Mouse (Mus musculus): ENCODE data around the gene Wdr83. TPM values are rescaled to one million over a fixed set of nuclear protein-coding genes. Genes with fewer than 3 reads are reported as not detected.

Gene Wdr83
- polyA plus RNA-seq, 1 experiment: 56.3 TPM

DNA sequence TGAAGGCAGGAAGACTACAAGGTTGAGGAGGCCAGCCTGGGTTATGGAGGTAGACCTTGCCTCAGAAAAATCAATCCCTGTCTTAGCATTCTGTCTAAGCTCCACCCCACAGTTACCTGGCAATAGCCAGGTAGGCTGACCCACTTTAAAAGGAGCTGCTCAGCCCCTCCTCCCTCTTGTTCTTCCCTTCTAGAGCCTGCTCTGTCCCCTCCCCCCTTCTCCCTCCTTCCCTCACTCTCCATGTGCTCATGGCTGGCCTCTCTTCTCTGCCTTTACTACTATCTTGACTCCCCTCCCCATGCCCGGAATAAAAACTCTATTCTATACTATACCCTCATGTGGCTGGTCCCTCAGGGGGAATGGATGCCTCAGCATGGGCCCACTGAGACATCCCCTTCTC lies 47.2 kb downstream of the Wdr83 start:
- Histone ChIP-seq H3K36me3 (ENCODE audit: control insufficient read depth, insufficient read depth, low read length) (peaks cover 29% of the 10 kb centered on the region), H3K27ac (ENCODE audit: control insufficient read depth, insufficient read depth, low read length) (no peak overlapping the region), H3K4me1 (replicated peaks; ENCODE audit: control insufficient read depth, insufficient read depth, low read length) (peaks cover 8% of the 10 kb centered on the region), H3K4me3 (ENCODE audit: control insufficient read depth, insufficient read depth, low read length) (no peak overlapping the region), H3K27me3 (ENCODE audit: control insufficient read depth, insufficient read depth, low read length) (no peaks in the 10 kb centered on the region)
- no peak for TF ChIP-seq CTCF (IDR thresholded peaks at IDR 0.05; ENCODE audit: borderline replicate concordance, control insufficient read depth, extremely low read depth, insufficient read depth, low read length, poor library complexity)
- TF ChIP-seq POLR2A (IDR thresholded peaks at IDR 0.05; ENCODE audit: control insufficient read depth, extremely low read depth, insufficient read depth, low read length, poor library complexity): no peak
- 91% methylated on average over 1 of the region's 1 CpGs for WGBS
- no peak for DNase-seq

DNA sequence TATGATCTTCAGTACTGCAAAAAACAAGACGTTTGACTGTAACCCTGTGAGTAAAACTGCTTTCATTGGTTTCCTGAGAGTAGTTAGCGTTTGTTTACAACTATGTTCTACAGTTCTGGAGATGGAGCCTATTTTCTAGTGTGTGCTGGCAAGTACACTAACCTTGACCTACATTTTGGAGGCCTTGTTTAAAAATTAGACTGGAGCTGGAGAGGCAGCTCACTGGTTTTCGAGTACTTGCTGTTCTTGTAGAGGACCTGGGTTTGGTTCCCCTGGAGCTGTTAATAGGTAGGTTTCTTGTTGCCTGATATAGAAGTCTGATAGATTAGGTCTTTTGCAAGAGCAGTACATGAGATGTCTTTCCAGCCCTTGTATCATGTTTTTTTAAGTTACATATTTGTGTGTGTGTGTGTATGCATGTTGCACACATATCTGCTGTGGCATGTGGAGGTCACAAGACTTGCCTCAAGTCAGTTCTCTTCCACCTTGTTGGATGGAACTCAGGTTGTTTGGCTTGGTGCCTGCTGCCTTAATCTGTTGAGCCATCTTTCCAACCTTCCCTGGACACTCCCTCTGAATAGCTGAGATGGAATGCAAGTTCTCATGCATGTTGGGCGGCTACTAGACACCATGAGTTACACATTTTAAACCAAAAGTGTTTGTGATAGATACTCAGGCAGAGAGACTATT lies 48.3 kb downstream of the Wdr83 start:
- no peak for DNase-seq
- no peak overlapping the region for H3K4me3 ChIP-seq (ENCODE audit: control insufficient read depth, insufficient read depth, low read length)
- peaks cover 14% of the 10 kb centered on the region for H3K4me1 ChIP-seq (replicated peaks; ENCODE audit: control insufficient read depth, insufficient read depth, low read length)
- no peak overlapping the region for H3K27ac ChIP-seq (ENCODE audit: control insufficient read depth, insufficient read depth, low read length)
- WGBS: 93% methylated on average over 4 of the region's 4 CpGs
- no peak for TF ChIP-seq POLR2A (IDR thresholded peaks at IDR 0.05; ENCODE audit: control insufficient read depth, extremely low read depth, insufficient read depth, low read length, poor library complexity)
- TF ChIP-seq CTCF (IDR thresholded peaks at IDR 0.05; ENCODE audit: borderline replicate concordance, control insufficient read depth, extremely low read depth, insufficient read depth, low read length, poor library complexity): no peak
- H3K27me3 ChIP-seq (ENCODE audit: control insufficient read depth, insufficient read depth, low read length): no peaks in the 10 kb centered on the region
- peaks cover 29% of the 10 kb centered on the region for H3K36me3 ChIP-seq (ENCODE audit: control insufficient read depth, insufficient read depth, low read length)

DNA sequence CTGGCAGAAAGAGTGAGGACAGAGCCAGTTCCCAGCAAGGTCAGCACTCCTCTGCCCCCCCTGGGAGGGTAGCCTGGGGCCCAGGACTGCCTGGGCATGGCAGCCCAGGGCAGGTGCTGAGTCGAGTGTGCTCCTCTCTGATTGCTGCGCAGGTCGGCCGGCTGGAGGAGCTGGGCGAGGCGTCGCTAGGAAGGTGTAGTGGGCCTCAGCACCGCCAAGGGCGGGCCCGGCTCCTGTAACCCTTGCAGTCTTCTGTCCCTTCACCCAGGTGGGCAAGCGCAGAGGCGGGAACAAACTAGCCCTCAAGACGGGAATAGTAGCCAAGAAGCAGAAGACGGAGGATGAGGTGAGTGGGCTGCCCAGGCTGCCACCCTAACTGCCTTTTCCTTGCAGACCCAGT lies 51.8 kb downstream of the Wdr83 start:
- H3K27ac ChIP-seq (ENCODE audit: control insufficient read depth, insufficient read depth, low read length): no peak overlapping the region
- no peak overlapping the region for H3K4me3 ChIP-seq (ENCODE audit: control insufficient read depth, insufficient read depth, low read length)
- no peak for TF ChIP-seq CTCF (IDR thresholded peaks at IDR 0.05; ENCODE audit: borderline replicate concordance, control insufficient read depth, extremely low read depth, insufficient read depth, low read length, poor library complexity)
- no peak for TF ChIP-seq POLR2A (IDR thresholded peaks at IDR 0.05; ENCODE audit: control insufficient read depth, extremely low read depth, insufficient read depth, low read length, poor library complexity)
- peaks cover 29% of the 10 kb centered on the region for H3K36me3 ChIP-seq (ENCODE audit: control insufficient read depth, insufficient read depth, low read length)
- WGBS: 94% methylated on average over 14 of the region's 14 CpGs
- DNase-seq: no peak
- peaks cover 21% of the 10 kb centered on the region for H3K4me1 ChIP-seq (replicated peaks; ENCODE audit: control insufficient read depth, insufficient read depth, low read length)
- H3K27me3 ChIP-seq (ENCODE audit: control insufficient read depth, insufficient read depth, low read length): no peaks in the 10 kb centered on the region

DNA sequence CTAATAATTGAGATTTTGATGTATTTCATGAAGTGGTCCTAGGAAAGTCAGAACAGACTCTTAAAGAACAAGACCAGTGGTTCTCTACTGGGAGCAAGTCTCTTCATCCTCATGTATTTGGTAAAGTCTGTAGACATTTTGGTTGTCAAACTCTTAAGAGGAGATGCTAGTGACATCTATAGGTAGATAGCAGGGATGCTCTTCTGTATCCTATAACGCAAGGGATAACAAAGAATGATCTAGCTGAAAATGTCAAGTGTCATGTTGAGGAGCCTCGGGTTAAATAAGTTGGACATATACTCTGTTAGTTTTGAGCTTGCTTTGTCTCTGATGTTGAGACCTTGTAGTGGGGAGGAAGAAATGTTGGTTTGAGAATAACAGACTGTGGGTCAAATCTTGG lies 53.2 kb downstream of the Wdr83 start:
- no peak for TF ChIP-seq POLR2A (IDR thresholded peaks at IDR 0.05; ENCODE audit: control insufficient read depth, extremely low read depth, insufficient read depth, low read length, poor library complexity)
- Histone ChIP-seq H3K27me3 (ENCODE audit: control insufficient read depth, insufficient read depth, low read length) (no peaks in the 10 kb centered on the region), H3K27ac (ENCODE audit: control insufficient read depth, insufficient read depth, low read length) (no peak overlapping the region), H3K4me3 (ENCODE audit: control insufficient read depth, insufficient read depth, low read length) (no peak overlapping the region), H3K36me3 (ENCODE audit: control insufficient read depth, insufficient read depth, low read length) (peaks cover 29% of the 10 kb centered on the region), H3K4me1 (replicated peaks; ENCODE audit: control insufficient read depth, insufficient read depth, low read length) (peaks cover 23% of the 10 kb centered on the region)
- no peak for DNase-seq
- 7% methylated on average over 2 of the region's 2 CpGs for WGBS

DNA sequence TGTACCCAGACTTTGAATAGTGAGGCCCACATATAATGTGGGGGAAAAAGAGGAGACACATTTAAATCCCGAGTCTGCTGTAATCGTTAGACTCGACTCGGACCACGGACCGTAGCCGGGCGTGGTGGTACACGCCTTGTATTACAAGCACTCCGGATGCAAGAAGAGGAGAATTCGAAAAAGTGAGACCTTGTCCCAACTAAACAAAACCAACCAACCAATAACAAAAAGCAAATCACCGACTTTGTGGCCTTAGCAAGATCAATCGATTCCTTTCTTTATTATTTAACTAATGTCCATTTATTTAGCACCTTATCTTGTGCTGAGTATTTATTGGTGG lies 53.6 kb downstream of the Wdr83 start:
- TF ChIP-seq POLR2A (IDR thresholded peaks at IDR 0.05; ENCODE audit: control insufficient read depth, extremely low read depth, insufficient read depth, low read length, poor library complexity): no peak
- TF ChIP-seq CTCF (IDR thresholded peaks at IDR 0.05; ENCODE audit: borderline replicate concordance, control insufficient read depth, extremely low read depth, insufficient read depth, low read length, poor library complexity): no peak
- DNase-seq: no peak
- Histone ChIP-seq H3K36me3 (ENCODE audit: control insufficient read depth, insufficient read depth, low read length) (peaks cover 29% of the 10 kb centered on the region), H3K4me1 (replicated peaks; ENCODE audit: control insufficient read depth, insufficient read depth, low read length) (peaks cover 23% of the 10 kb centered on the region), H3K27me3 (ENCODE audit: control insufficient read depth, insufficient read depth, low read length) (no peaks in the 10 kb centered on the region), H3K27ac (ENCODE audit: control insufficient read depth, insufficient read depth, low read length) (no peak overlapping the region), H3K4me3 (ENCODE audit: control insufficient read depth, insufficient read depth, low read length) (peak overlapping the region; percentile 82)
- under 1% methylated on average over 13 of the region's 13 CpGs for whole genome bisulfite sequencing

DNA sequence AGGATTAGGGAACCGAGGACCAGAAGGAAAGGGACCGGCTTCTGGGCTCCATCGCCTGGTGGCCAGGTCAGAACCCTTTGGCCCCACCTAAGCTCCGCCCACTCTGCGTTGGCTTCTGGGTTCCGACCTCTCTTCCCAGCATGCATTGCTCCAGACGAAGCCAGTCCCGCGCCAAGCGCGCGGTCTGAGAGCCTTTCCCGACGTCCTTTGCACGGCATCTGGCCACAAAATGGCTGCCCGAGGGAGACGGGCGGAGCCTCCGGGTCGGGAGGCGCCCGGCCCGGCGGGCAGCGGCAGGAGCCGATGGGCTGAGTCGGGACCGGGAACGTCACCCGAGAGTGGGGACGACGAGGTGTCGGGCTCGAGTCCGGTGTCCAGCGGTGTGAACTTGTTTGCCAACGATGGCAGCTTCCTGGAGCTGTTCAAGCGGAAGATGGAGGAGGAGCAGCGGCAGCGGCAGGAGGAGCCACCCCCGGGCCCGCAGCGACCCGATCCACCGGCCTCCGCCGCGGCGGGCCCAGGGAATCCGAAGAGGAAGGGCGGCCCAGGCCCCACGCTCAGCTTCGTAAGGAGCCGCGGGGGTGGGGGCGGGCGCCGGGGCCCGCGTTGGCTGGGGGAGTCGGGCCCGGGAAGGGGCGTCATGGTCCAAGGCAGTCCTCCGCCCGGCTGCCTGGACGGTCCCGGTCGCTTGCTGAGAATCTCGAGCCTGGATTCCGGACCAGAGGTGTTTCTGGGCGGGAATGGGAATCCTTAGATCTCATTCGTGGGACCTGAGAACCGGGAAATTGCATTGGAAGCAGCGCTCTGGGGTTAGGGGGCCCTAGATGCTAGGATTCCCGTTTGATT lies 54.2 kb downstream of the Wdr83 start, which contains the start of gene Trir:
Trir (plus strand) TSS at position 154 of the 846 bp plus-strand sequence.
- Histone ChIP-seq H3K27me3 (ENCODE audit: control insufficient read depth, insufficient read depth, low read length) (no peaks in the 10 kb centered on the region), H3K27ac (ENCODE audit: control insufficient read depth, insufficient read depth, low read length) (peak within 1 kb of the TSS; percentile 54; the same call in 1 of the 2 replicates), H3K36me3 (ENCODE audit: control insufficient read depth, insufficient read depth, low read length) (peaks cover 23% of the 10 kb centered on the region), H3K4me3 (ENCODE audit: control insufficient read depth, insufficient read depth, low read length) (peak within 1 kb of the TSS; percentile 82), H3K4me1 (replicated peaks; ENCODE audit: control insufficient read depth, insufficient read depth, low read length) (peaks cover 23% of the 10 kb centered on the region)
- DNase-seq: peak; percentile 95
- TF ChIP-seq POLR2A (IDR thresholded peaks at IDR 0.05; ENCODE audit: control insufficient read depth, extremely low read depth, insufficient read depth, low read length, poor library complexity): peak; percentile 98
- TF ChIP-seq CTCF (IDR thresholded peaks at IDR 0.05; ENCODE audit: borderline replicate concordance, control insufficient read depth, extremely low read depth, insufficient read depth, low read length, poor library complexity): 0 out of 2 replicates have a peak, but pooled peaks have one; percentile 52
- WGBS: under 1% methylated on average over 74 of the region's 75 CpGs

All from thymus, adult 2 months (tissue).